Mouse (Mus musculus) right cerebral cortex, postnatal 10 days (tissue): ENCODE measurements around the gene Kif2b.

Experiments used
- DNase-seq, 2 experiments: peaks; one replicate each; pipeline ENCODE4 v3.0.0; 2021; ENCODE audit warnings: low spot score in 2 of 2

Gene Kif2b

GRCm38 (mm10) chr11:91577317-91577716 is at the start of gene Kif2b:
Gene Kif2b (minus strand): TSS chr11:91577558.
- no peak for DNase-seq

GRCm38 (mm10) chr11:91593088-91593487 is 15.7 kb upstream of the Kif2b start:
- DNase-seq = peak in 1 of 2 experiments; percentile 35

- DNase-seq = no peak
Observed at GRCm38 (mm10) chr11:91576856-91577255, 502 bp downstream of the Kif2b start.

GRCm38 (mm10) chr11:91575406-91575805 is 2.0 kb downstream of the Kif2b start:
- no peak for DNase-seq

GRCm38 (mm10) chr11:91574477-91574876 is 2.9 kb downstream of the Kif2b start:
- no peak for DNase-seq

GRCm38 (mm10) chr11:91530737-91531136 is 46.6 kb downstream of the Kif2b start:
- DNase-seq = no peak
